Mouse (Mus musculus) thymus, adult 18-20 months (tissue): ENCODE measurements around the gene Ptpa.

ENCODE experiments used
- DNase-seq, 2 experiments: peaks; one replicate each; pipeline ENCODE4 v3.0.0; 2022; ENCODE audit warnings: mixed read lengths in 2 of 2

Ptpa gene

GRCm38 (mm10) chr2:30415936-30416648 lies at the start of gene Ptpa:
Gene Ptpa (plus strand): TSS chr2:30416039.
- DNase-seq, result peak; percentile 89 to 91

- DNase-seq, result no peak
These were observed 49.6 kb upstream of the Ptpa start for GRCm38 (mm10) chr2:30366203-30366602.

- DNase-seq, result no peak
These were observed 44.3 kb upstream of the Ptpa start for GRCm38 (mm10) chr2:30371544-30371943.

GRCm38 (mm10) chr2:30372726-30373125 lies 43.1 kb upstream of the Ptpa start:
- no peak for DNase-seq

- DNase-seq, result no peak
These were observed 39.9 kb upstream of the Ptpa start for GRCm38 (mm10) chr2:30375893-30376292.

- DNase-seq, result no peak
These were observed 38.1 kb upstream of the Ptpa start for GRCm38 (mm10) chr2:30377721-30378120.

- no peak for DNase-seq
These were observed 36.5 kb upstream of the Ptpa start for GRCm38 (mm10) chr2:30379307-30379706.

GRCm38 (mm10) chr2:30380564-30381376 lies 35.1 kb upstream of the Ptpa start:
- DNase-seq, result no peak

GRCm38 (mm10) chr2:30381377-30381725 lies 34.5 kb upstream of the Ptpa start:
- no peak for DNase-seq

- DNase-seq, result no peak
These were observed 31.0 kb upstream of the Ptpa start for GRCm38 (mm10) chr2:30384814-30385213.

GRCm38 (mm10) chr2:30385591-30385990 lies 30.2 kb upstream of the Ptpa start:
- DNase-seq, result no peak

- no peak for DNase-seq
These were observed 28.9 kb upstream of the Ptpa start for GRCm38 (mm10) chr2:30386913-30387312.

GRCm38 (mm10) chr2:30389000-30389399 lies 26.8 kb upstream of the Ptpa start:
- DNase-seq, result no peak

GRCm38 (mm10) chr2:30392114-30392576 lies 23.7 kb upstream of the Ptpa start, which contains the start of gene Dolpp1:
Gene Dolpp1 (plus strand): TSS chr2:30392254.
- peak; percentile 96 to 98 for DNase-seq

GRCm38 (mm10) chr2:30392577-30393369 lies 23.1 kb upstream of the Ptpa start:
- DNase-seq, result peak; percentile 44 to 46

- no peak for DNase-seq
These were observed 22.5 kb upstream of the Ptpa start for GRCm38 (mm10) chr2:30393370-30393656.

- DNase-seq, result no peak
These were observed 20.1 kb upstream of the Ptpa start for GRCm38 (mm10) chr2:30395757-30396156.

GRCm38 (mm10) chr2:30396246-30396645 lies 19.6 kb upstream of the Ptpa start:
- DNase-seq, result no peak

- DNase-seq, result no peak
These were observed 17.8 kb upstream of the Ptpa start for GRCm38 (mm10) chr2:30397986-30398512.

- no peak for DNase-seq
These were observed 16.4 kb upstream of the Ptpa start for GRCm38 (mm10) chr2:30399191-30400171.

GRCm38 (mm10) chr2:30401581-30401980 lies 14.3 kb upstream of the Ptpa start:
- DNase-seq, result no peak

GRCm38 (mm10) chr2:30402351-30402826 lies 13.4 kb upstream of the Ptpa start:
- DNase-seq, result no peak
